Mouse (Mus musculus): Measurements from ENCODE around the gene Usp7.

DNA sequence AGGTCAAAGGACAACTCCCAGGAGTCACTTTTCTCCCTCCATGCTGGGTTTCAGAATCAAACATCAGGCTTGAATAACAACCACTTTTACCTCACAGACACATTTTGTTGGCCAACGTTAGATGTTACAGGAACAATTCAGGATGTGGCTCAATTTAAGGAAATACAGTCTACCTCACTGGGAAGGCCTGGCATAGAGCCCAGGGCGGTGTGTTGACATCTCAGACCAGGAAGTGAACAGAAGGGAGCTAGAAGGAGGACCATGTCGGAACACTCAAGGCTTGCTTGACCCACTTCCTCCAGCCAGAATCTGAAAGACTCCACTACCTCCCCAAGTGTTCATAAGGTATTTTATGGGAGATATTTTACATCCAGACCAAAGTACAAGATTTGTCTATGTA is 7.4 kb downstream of the Usp7 start:
- TF ChIP-seq CTCF (IDR thresholded peaks at IDR 0.05; ENCODE audit: insufficient read depth, low read depth, low read length) (no peak), POLR2A (IDR thresholded peaks at IDR 0.05; ENCODE audit: insufficient read depth, low read depth, low read length) (no peak)
